Mouse (Mus musculus) megakaryocyte, embryonic 14.5 days (primary cell): ENCODE results near the gene Styx.

ENCODE experiments used
- FLI1 ChIP-seq: IDR thresholded peaks from 2 replicates; pipeline ENCODE4 v1.6.1; 2012; ENCODE audit warnings: low read length, inconsistent platforms, mixed read lengths
- GATA1 ChIP-seq: IDR thresholded peaks from 3 replicates; pipeline ENCODE4 v1.6.1; 2012; ENCODE audit warnings: mixed read lengths, low read length, inconsistent platforms, borderline replicate concordance

DNA sequence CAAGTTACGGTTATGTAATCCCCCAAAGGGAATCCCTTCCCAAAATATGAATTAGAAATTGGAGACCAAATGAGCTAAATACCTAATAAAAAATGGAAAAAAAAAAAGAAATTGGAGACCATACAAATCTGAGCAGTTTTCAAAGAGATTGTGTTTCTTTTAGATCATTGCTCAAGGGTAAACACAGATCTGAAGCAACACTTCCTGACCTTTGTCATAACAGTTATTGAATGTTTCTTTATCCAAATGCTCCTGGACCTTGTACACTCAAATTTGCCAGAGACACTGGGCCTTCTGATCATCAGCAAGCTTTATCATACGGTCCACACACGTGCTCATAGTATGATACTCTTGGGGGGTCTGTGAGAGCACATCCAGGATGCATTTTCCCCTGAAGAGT, 67.7 kb downstream of the Styx start:
- TF ChIP-seq GATA1 = no peak
- TF ChIP-seq FLI1 = no peak
